Mouse (Mus musculus) adrenal gland, adult 8-10 months (tissue): ENCODE measurements at regions not wholly inside any gene's neighbourhood (a gene's known extent, or its start where the extent isn't known, plus 50 kb on each side); places are given as distances from the start of the nearest gene placed in this dataset.

Experiments used
- DNase-seq: peaks from one replicate; pipeline ENCODE4 v3.0.0; 2022

GRCm38 (mm10) chr15:39998063-39998462 is 136.1 kb upstream of the 9330182O14Rik start:
- no peak for DNase-seq

GRCm38 (mm10) chr15:40000022-40000421 is 134.1 kb upstream of the 9330182O14Rik start:
- DNase-seq: no peak

- DNase-seq: no peak
These were observed 129.1 kb upstream of the 9330182O14Rik start for GRCm38 (mm10) chr15:40005096-40005495.

GRCm38 (mm10) chr15:40007844-40008243 is 126.3 kb upstream of the 9330182O14Rik start:
- no peak for DNase-seq

- no peak for DNase-seq
These were observed 120.3 kb upstream of the 9330182O14Rik start for GRCm38 (mm10) chr15:40013833-40014232.

- no peak for DNase-seq
These were observed 117.1 kb upstream of the 9330182O14Rik start for GRCm38 (mm10) chr15:40017019-40017418.

GRCm38 (mm10) chr15:40017597-40017996 is 116.6 kb upstream of the 9330182O14Rik start:
- DNase-seq: no peak

GRCm38 (mm10) chr15:40018047-40018791 is 115.9 kb upstream of the 9330182O14Rik start:
- no peak for DNase-seq

- no peak for DNase-seq
These were observed 115.4 kb upstream of the 9330182O14Rik start for GRCm38 (mm10) chr15:40018792-40019151.

- DNase-seq: no peak
These were observed 114.9 kb upstream of the 9330182O14Rik start for GRCm38 (mm10) chr15:40019226-40019625.

GRCm38 (mm10) chr15:40020097-40020496 is 114.1 kb upstream of the 9330182O14Rik start:
- no peak for DNase-seq

- no peak for DNase-seq
These were observed 113.5 kb upstream of the 9330182O14Rik start for GRCm38 (mm10) chr15:40020646-40021045.

- DNase-seq: no peak
These were observed 111.0 kb upstream of the 9330182O14Rik start for GRCm38 (mm10) chr15:40023195-40023594.

- DNase-seq: no peak
These were observed 102.1 kb upstream of the 9330182O14Rik start for GRCm38 (mm10) chr15:40032088-40032487.

- DNase-seq: no peak
These were observed 98.0 kb upstream of the 9330182O14Rik start for GRCm38 (mm10) chr15:40036181-40036580.

- DNase-seq: no peak
These were observed 96.9 kb upstream of the 9330182O14Rik start for GRCm38 (mm10) chr15:40037266-40037665.

GRCm38 (mm10) chr15:40046219-40046618 is 87.9 kb upstream of the 9330182O14Rik start:
- DNase-seq: no peak

GRCm38 (mm10) chr15:40047100-40047499 is 87.1 kb upstream of the 9330182O14Rik start:
- no peak for DNase-seq

GRCm38 (mm10) chr15:40068051-40068450 is 66.1 kb upstream of the 9330182O14Rik start:
- no peak for DNase-seq

- peak; percentile 4 for DNase-seq
These were observed 58.8 kb upstream of the 9330182O14Rik start for GRCm38 (mm10) chr15:40075334-40075893.

GRCm38 (mm10) chr15:40079872-40080271 is 54.3 kb upstream of the 9330182O14Rik start:
- DNase-seq: no peak
